Mouse (Mus musculus) intestine, embryonic 16.5 days (tissue): Measurements from ENCODE around the gene Endog. TPM values are rescaled to one million over a fixed set of nuclear protein-coding genes. Genes with fewer than 3 reads are reported as not detected.
"Not testable (repeated sequence)": the region's sequence is repeated elsewhere in the genome, so short reads cannot be mapped to it uniquely, and the experiment has no call there.

ENCODE experiments used
- ATAC-seq: fragments of 200-750 bp; cut with Nextera tagmentation; 2 replicates; pipeline ENCODE4 v1.8.0; 2017; ENCODE audit warnings: moderate TSS enrichment, moderate library complexity
- H3K27ac ChIP-seq: fragments of 300-500 bp; sonication (generic); 2 replicates; pipeline ENCODE4 v1.5.1; 2014; ENCODE audit warnings: mild to moderate bottlenecking, low read length
- H3K27me3 ChIP-seq: fragments of 300-500 bp; sonication (generic); replicated peaks from 2 replicates; pipeline ENCODE4 v1.6.1; 2014; ENCODE audit warnings: low read length, control low read depth, mixed read lengths; ENCODE audit not compliant: control insufficient read depth, insufficient read depth
- H3K36me3 ChIP-seq: fragments of 300-500 bp; sonication (generic); 2 replicates; pipeline ENCODE4 v1.6.1; 2014; ENCODE audit warnings: low read length, control low read depth; ENCODE audit not compliant: control insufficient read depth, insufficient read depth
- H3K4me1 ChIP-seq: fragments of 300-500 bp; sonication (generic); 2 replicates; pipeline ENCODE4 v1.6.1; 2014; ENCODE audit warnings: low read length, control low read depth, mixed read lengths; ENCODE audit not compliant: control insufficient read depth, insufficient read depth
- H3K4me2 ChIP-seq: fragments of 300-500 bp; sonication (generic); 2 replicates; pipeline ENCODE4 v1.6.1; 2014; ENCODE audit warnings: low read depth, low read length, control low read depth
- H3K4me3 ChIP-seq: fragments of 300-500 bp; sonication (generic); 2 replicates; pipeline ENCODE4 v1.5.1; 2014; ENCODE audit warnings: mild to moderate bottlenecking, low read length
- H3K9ac ChIP-seq: fragments of 300-500 bp; sonication (generic); 2 replicates; pipeline ENCODE4 v1.6.1; 2014; ENCODE audit warnings: low read depth, low read length
- H3K9me3 ChIP-seq: fragments of 300-500 bp; sonication (generic); 2 replicates; pipeline ENCODE4 v1.6.1; 2016; ENCODE audit warnings: low read length, control low read depth; ENCODE audit not compliant: control insufficient read depth
- WGBS: fragments of 180-500 bp; shearing (Covaris S2); extraction: QIAGEN DNeasy Blood & Tissue Kit; methylation state at CpG from one replicate; pipeline ENCODE4 v1.1.7; 2014; 5-methylcytosine and 5-hydroxymethylcytosine counted together
- polyA plus RNA-seq: library from polyadenylated mRNA; unstranded; fragments of >200 nt; fragmentation: Nextera tagmentation; extraction: Ambion mirVana; gene quantifications from 2 replicates; pipeline ENCODE4 v1.2.1, GENCODE M21; 2015

Gene Endog
- polyA plus RNA-seq, 1 experiment from 2014 or later, result 42.5 TPM

DNA sequence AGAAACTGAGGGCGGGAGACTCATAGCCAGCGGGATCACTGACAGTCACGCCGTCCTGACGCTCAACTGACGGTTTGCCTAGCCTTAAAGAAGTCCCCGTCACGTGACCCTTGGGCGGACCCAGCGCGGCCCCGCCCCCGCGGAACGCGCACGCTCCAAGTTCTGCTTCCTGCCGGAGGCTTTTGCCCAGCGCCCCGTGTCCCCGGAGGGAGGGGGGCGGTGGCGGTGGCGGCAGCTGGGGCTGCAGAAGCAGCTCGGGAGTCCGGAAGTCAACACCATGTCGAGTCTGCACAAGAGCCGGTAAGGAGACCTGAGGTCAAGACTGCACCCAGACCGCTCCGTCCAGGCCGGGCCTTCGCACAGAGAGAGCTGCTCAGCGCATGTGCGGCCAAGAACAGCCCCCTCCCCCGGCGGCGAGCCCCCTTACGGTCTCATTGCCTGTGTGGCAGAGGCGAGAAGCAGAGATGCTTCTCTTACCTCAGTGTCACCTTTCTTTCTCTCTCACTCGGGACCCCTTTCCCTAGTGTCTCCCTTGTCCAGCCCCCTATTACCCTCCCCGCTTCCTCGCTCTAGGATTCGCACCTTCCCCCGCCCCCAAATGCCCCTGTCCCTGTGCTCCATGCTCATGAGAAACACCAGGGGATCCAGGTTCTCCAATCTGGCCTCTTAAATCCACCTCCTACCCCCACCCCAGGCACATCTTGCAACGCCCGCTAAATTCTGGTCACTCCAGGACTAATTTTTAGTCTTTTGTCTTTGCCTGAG lies 37.5 kb upstream of the Endog start, which contains the start of gene Tbc1d13:
TSS of gene Tbc1d13 (plus strand) at position 134 of the 765 bp plus-strand sequence.
- Histone ChIP-seq H3K36me3 (0 out of 2 replicates have a peak, but pooled peaks cover 5% of the 10 kb centered on the region), H3K4me3 (peak within 1 kb of the TSS; percentile 97), H3K9me3 (no peaks in the 10 kb centered on the region), H3K9ac (peak within 1 kb of the TSS; percentile 91), H3K27ac (peak within 1 kb of the TSS; percentile 96), H3K4me1 (peaks cover 30% of the 10 kb centered on the region), H3K27me3 (no peaks in the 10 kb centered on the region), H3K4me2 (peak within 1 kb of the TSS; percentile 90)
- under 1% methylated on average over 46 of the region's 46 CpGs for WGBS
- peak; percentile 95 for ATAC-seq

DNA sequence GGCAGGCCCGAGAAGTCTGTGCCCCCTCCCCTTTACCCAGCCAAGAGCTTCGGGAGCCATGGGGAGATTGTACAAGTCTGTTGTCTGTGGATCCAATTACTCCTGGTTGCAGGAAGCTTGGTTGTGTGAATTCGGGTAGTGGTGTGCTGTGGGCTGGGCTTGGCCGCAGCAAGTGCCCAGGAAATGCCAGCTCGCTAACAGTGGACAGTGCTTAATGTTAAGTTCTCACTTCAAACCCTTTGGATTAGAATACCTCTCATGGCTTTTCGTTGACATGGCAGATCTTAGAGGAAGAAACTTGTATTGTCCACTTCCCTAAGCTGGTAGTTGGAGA lies 36.9 kb upstream of the Endog start:
- H3K4me2 ChIP-seq, result peak overlapping the region; percentile 90
- H3K9me3 ChIP-seq, result no peaks in the 10 kb centered on the region
- peak overlapping the region; percentile 91 for H3K9ac ChIP-seq
- peak overlapping the region; percentile 97 for H3K4me3 ChIP-seq
- peaks cover 30% of the 10 kb centered on the region for H3K4me1 ChIP-seq
- H3K27me3 ChIP-seq, result no peaks in the 10 kb centered on the region
- ATAC-seq, result no peak
- H3K27ac ChIP-seq, result peak overlapping the region; percentile 96
- 19% methylated on average over 6 of the region's 6 CpGs for WGBS
- H3K36me3 ChIP-seq, result 0 out of 2 replicates have a peak, but pooled peaks cover 5% of the 10 kb centered on the region

DNA sequence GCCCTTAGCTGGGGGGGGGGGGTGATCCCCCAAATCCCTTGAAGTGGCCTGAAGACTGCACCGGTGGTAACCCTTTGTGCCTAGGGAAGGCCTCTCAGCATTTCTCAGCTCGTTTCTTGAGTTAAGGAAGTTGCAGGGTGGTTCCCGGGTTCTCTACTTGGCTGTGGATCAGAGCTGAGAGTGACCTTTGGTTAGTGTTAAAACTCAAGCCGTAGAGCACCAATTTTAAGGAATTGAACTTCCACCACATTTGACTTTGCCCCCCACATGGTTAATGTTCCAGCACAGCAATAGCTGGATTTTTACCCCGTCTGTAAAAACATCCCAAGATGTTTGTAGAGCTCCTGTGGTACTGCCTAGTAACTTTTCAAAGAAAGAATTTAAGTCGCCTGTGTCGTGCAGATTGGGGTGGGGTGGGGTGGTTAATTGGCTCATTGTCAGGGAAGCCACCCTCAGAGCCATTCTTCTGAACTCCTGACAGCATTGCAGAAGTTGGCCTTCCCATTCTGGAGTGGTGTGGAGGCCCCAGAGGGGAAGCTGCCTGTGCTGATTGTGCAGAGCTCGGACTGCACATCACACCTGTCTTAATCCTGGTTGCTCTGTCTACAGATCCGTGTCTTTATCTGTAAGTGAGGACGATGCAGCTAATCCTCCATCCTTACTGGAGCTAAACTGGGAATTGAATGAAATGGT lies 36.2 kb upstream of the Endog start:
- no peak for ATAC-seq
- Histone ChIP-seq H3K9ac (peak overlapping the region; percentile 91), H3K4me3 (peak overlapping the region; percentile 97), H3K4me1 (peaks cover 30% of the 10 kb centered on the region), H3K36me3 (0 out of 2 replicates have a peak, but pooled peaks cover 5% of the 10 kb centered on the region), H3K9me3 (no peaks in the 10 kb centered on the region), H3K27ac (peak overlapping the region; percentile 96), H3K4me2 (peak overlapping the region; percentile 90), H3K27me3 (no peaks in the 10 kb centered on the region)
- WGBS, result 48% methylated on average over 10 of the region's 10 CpGs

DNA sequence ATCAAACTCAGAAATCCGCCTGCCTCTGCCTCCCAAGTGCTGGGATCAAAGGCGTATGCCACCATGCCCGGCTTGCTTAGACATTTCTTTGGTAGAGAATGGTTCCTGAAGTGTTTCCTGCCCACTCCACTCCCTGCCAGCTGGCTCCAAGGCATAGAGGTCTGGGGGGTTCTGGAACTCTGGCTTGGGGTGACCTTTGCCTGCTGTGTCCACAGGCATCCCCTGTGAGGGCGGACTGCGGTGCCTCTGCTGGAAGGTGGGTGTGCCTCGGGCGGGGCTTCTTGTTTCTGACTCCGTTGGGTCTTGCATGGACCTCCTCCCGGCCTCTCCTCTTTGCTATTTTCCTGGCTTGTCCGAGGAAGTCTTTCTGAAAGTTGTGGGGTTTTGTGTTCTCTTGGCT lies 34.8 kb upstream of the Endog start:
- H3K9me3 ChIP-seq, result no peaks in the 10 kb centered on the region
- ATAC-seq, result no peak
- no peaks in the 10 kb centered on the region for H3K27me3 ChIP-seq
- H3K27ac ChIP-seq, result no peak overlapping the region
- H3K4me2 ChIP-seq, result no peak overlapping the region
- H3K4me1 ChIP-seq, result peaks cover 30% of the 10 kb centered on the region
- WGBS, result 77% methylated on average over 10 of the region's 10 CpGs
- peaks cover 5% of the 10 kb centered on the region; the same call in 1 of the 2 replicates for H3K36me3 ChIP-seq
- H3K9ac ChIP-seq, result no peak overlapping the region
- no peak overlapping the region for H3K4me3 ChIP-seq

DNA sequence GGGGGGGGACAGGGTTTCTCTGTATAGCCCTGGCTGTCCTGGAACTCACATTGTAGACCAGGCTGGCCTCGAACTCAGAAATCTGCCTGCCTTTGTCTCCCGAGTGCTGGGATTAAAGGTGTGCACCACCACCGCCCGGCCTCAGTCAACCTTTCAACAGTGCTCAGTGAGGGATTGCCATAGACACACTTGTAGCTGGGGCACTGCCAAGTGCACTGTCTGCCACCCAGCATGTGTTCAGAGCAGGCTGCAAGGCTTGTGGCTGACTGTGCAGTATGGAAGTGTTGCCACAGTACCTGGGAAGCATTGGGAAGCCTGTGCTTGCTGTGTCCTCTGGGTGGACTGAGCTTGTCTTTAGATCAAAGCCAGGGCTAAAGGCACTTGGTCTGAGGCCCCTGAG lies 31.3 kb upstream of the Endog start:
- peaks cover 14% of the 10 kb centered on the region for H3K4me1 ChIP-seq
- 90% methylated on average over 4 of the region's 4 CpGs for WGBS
- H3K9ac ChIP-seq, H3K27ac ChIP-seq, H3K36me3 ChIP-seq, H3K4me3 ChIP-seq, H3K4me2 ChIP-seq, H3K27me3 ChIP-seq, H3K9me3 ChIP-seq, ATAC-seq: not testable (repeated sequence)

DNA sequence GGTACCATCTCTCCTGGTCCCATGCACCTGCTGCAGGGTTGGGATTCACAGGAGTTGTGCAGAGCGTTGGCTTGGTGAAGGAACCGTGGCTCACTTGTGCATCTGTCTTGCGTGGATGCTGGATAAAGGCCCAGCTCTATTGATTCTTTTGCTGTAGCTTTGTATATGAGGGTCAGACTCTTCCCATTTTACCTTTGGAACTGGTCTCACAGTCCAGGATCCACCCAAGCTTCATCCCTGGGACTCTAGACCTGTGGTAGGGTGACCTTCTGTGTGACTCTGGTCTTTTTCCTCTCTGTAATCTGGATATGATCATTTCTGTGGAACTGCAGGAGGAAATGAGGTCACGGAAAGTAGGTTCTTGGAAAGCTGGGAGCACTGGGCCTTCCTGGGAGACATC lies 26.9 kb upstream of the Endog start:
- H3K36me3 ChIP-seq, result peaks cover 11% of the 10 kb centered on the region
- H3K27ac ChIP-seq, result no peak overlapping the region
- H3K4me2 ChIP-seq, result no peak overlapping the region
- WGBS, result 97% methylated on average over 4 of the region's 4 CpGs
- H3K9me3 ChIP-seq, result no peaks in the 10 kb centered on the region
- H3K27me3 ChIP-seq, result no peaks in the 10 kb centered on the region
- no peak overlapping the region for H3K4me3 ChIP-seq
- ATAC-seq, result no peak
- H3K9ac ChIP-seq, result no peak overlapping the region; the same call in 1 of the 2 replicates
- no peaks in the 10 kb centered on the region for H3K4me1 ChIP-seq

DNA sequence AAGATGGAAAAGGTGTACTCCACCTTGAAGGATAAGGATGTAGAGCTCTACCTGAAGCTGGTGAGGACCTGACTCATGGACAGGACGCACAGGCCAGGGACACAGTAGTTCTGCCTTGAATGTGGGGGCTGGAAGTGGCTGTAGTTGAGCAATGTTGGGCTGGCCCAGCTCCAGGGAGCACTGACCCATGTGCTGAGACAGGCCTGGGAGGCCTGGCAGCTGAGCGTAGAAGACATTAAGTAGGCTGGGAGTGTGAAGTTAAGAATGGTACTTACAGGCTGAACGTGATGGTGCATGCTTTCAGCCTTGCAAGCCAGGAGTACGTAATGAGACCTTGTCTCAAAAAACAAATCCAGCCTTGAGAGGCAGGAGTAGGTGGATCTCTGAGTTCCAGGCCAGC lies 23.8 kb upstream of the Endog start:
- WGBS, result 91% methylated on average over 4 of the region's 4 CpGs
- no peak for ATAC-seq
- Histone ChIP-seq H3K27me3 (no peaks in the 10 kb centered on the region), H3K4me2 (no peak overlapping the region), H3K27ac (no peak overlapping the region), H3K9me3 (no peaks in the 10 kb centered on the region), H3K4me3 (no peak overlapping the region), H3K36me3 (peaks cover 22% of the 10 kb centered on the region), H3K4me1 (no peaks in the 10 kb centered on the region), H3K9ac (no peak overlapping the region)

DNA sequence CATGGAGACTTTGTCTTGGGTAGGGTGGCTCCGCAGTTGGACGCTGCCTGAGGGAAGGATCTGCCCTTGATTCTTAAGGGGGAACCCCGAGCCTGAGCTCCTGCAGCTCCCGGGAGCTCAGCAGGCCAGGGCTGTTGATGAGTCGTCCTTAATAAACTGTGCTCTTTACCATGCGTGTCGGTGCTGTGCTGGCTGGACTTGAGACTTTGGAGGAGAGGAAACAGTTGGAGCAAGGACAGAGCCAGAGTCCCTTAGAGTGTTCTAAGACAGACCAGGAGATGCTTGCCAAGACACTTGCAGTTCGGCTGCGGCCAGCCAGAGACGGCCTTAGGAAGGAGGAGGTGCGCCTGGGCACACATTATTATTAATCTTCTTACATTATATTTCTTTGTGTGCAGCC lies 19.5 kb upstream of the Endog start:
- WGBS, result 74% methylated on average over 11 of the region's 11 CpGs

DNA sequence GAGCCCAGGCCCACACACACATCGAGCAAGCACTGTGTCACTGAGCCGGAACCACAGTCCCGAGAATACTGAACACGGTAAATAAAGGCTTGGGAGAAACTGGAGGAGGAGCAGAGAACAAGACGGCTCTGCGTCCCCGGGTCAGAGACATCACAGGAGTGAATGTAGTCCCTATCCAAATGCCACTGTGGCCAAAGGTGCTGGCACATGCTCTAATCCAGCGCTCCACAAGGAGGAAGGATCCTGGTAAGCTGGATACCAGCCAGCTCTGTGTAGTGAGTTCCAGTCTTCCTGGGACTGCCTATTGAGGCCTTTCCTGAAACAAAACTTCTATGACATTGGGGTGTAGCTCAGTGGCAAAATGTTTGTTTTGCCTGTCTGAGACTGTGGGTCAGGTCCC lies 18.7 kb upstream of the Endog start:
- no peaks in the 10 kb centered on the region for H3K27me3 ChIP-seq
- no peak overlapping the region for H3K27ac ChIP-seq
- no peak overlapping the region for H3K4me2 ChIP-seq
- WGBS, result 77% methylated on average over 8 of the region's 8 CpGs
- H3K36me3 ChIP-seq, result peaks cover 22% of the 10 kb centered on the region
- H3K9me3 ChIP-seq, result no peaks in the 10 kb centered on the region
- H3K4me1 ChIP-seq, result no peaks in the 10 kb centered on the region
- H3K9ac ChIP-seq, result no peak overlapping the region
- ATAC-seq, result no peak
- no peak overlapping the region for H3K4me3 ChIP-seq

More for the DNA sequence above, 19.5 kb upstream of the Endog start:
- no peak overlapping the region for H3K27ac ChIP-seq
- no peaks in the 10 kb centered on the region for H3K4me1 ChIP-seq
- peaks cover 22% of the 10 kb centered on the region for H3K36me3 ChIP-seq
- no peak overlapping the region for H3K9ac ChIP-seq
- no peak overlapping the region for H3K4me2 ChIP-seq
- H3K27me3 ChIP-seq, result no peaks in the 10 kb centered on the region
- H3K4me3 ChIP-seq, result no peak overlapping the region
- no peaks in the 10 kb centered on the region for H3K9me3 ChIP-seq
- no peak for ATAC-seq
